Comparison of ENCODE assay signal across 15 mouse cellular contexts in the genomic region with DNA sequence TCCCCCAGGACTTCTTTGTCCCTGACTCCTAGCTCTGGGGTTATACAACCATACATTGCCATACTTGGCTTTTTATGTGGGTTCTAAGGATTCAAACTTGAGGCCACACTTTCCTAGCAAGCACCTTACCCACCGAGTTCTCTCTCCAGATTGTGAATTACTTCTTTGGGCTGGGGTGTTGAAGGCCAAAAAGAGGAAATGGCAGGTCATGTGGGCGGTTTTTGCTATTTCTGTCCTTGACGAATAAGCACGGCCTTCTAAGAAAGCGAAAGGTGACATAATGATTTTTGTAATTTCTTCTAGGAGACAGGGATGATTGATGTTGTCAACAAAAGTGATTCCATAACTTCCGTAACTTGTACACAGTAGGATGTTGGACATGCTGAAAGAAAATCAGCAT.
"Had no signal": no experiment of that assay in that cellular context is flagged by ENCODE, and none has a peak within 500 bp of the region (broad histone marks: within the 10 kb centered on the region; RNA-seq: fewer than 3 reads in every experiment).

No protein-coding gene starts in this region.

- DNase-seq: kidney, adult 11 months; kidney, postnatal 10 days; kidney, postnatal 4 days; lung, embryonic 14.5 days; lung, postnatal 10 days; lung, postnatal 4 days; right cerebral cortex, postnatal 4 days; thymus, postnatal 36 days had no signal

- H3K27ac ChIP-seq: layer of hippocampus, adult 2 months; limb, embryonic 10.5 days; liver, embryonic 12.5 days; midbrain, embryonic 12.5 days; neural tube, embryonic 15.5 days; stomach, embryonic 15.5 days had no signal

- ATAC-seq: liver, embryonic 12.5 days had no signal

- H3K4me3 ChIP-seq: layer of hippocampus, adult 2 months; limb, embryonic 10.5 days; liver, embryonic 12.5 days; midbrain, embryonic 12.5 days; myocyte; neural tube, embryonic 15.5 days; stomach, embryonic 15.5 days had no signal
